Mouse (Mus musculus) thymus, postnatal 4 days (tissue): ENCODE results near the gene Lsm14b.

ENCODE experiments used
- DNase-seq: peaks from one replicate; pipeline ENCODE4 v3.0.0; 2021

Lsm14b gene

GRCm38 (mm10) chr2:180024401-180025098 lies at the start of gene Lsm14b:
Gene Lsm14b, plus strand, starts transcription at chr2:180024987.
- DNase-seq: peak; percentile 99

DNA sequence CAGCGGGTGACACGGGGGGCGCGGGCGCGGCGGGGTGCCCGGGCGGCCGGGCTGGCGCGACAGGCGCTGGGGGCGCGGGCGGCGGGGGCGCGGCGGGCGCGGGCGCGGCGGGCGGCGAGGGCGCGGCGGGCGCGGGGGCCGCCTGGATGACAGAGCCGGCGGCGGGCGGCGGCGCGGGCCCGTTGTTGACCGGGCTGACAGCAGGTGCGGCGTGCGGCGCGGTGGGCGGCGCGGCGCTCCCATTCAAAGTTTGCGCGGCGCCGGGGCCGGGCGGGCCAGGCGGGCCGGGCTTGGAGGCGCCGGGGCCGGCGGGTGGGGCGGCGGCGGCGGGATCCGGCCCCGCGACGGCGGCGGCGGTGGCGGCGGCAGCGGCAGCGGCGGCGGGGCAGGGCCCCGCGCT lies 48.9 kb upstream of the Lsm14b start:
- peak; percentile 65 for DNase-seq

- no peak for DNase-seq
These were observed 48.5 kb upstream of the Lsm14b start for GRCm38 (mm10) chr2:179976295-179976627.

GRCm38 (mm10) chr2:179976628-179977343 lies 48.0 kb upstream of the Lsm14b start, which contains the start of gene Taf4:
Gene Taf4, minus strand, starts transcription at chr2:179976646.
- peak; percentile 93 for DNase-seq

DNA sequence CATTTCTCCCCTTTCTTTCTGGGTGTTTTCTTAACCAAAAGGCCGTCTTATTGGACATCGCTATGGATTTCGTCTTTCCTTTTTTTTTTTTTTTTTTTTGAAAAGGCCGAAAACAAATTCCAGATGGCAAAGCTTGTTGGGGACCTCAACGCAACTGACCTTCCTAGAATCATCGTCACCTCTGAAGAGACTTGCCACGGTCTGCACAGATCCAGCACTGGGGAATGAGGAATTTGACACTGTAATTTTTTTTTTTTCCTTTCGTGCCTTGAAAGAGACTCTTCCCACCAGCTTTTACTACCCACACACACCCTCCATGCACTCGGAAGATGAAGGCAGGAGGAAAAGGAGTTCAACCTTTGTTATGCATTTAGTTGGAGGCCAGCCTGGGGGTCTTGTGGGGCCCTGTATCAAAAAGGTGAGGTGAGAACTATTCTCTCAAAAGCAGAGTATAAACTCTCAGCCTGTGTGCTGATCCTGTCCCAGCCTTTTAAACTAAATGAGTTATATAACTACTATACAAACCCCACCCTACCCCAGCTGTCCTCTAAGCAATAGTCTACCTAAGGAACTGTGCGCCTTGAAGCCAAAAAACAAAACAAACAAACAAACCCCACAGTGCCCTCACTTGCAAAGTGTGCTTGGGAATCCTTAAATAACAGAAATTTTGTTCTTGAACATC lies 47.3 kb upstream of the Lsm14b start:
- DNase-seq: peak; percentile 37

DNA sequence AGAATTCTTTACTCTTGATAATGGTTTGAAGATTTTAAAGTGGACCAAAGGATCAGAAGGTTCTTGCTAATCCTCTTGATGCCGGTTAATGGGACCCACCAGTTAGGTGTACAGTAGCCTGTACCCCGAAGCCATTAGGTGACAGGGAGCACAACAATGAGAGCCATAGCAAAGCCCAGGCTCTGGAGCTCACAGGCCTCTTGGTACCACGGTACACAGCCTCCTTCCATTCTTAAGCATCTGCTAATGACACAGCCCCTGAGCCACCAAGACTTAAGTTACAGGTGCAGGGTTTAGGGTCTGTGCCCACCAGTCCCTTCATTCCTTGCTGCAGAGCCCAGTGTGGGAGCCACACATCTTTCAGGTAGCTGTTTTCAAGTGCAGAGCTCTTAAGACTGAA lies 46.5 kb upstream of the Lsm14b start:
- no peak for DNase-seq

DNA sequence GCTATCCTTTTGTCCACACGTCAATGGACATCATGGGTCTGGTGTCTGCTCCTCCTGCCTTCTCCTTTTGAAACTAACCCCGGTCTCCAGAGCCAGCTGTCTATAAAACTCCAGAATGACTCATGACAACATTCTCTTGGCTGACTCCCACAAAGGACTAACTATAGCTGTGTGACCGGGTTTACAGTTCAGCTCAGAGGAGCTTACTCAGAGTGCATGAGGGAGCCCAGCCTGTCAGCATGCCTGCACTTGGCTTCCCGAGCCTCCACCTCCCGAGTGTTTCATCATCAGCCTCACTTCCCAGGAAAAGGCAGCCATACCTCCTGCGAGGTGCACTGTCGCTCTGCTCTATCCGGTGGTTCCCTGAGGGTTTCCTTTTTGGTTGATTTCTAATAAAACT lies 45.0 kb upstream of the Lsm14b start:
- DNase-seq: no peak

GRCm38 (mm10) chr2:179980616-179981015 lies 44.2 kb upstream of the Lsm14b start:
- no peak for DNase-seq

DNA sequence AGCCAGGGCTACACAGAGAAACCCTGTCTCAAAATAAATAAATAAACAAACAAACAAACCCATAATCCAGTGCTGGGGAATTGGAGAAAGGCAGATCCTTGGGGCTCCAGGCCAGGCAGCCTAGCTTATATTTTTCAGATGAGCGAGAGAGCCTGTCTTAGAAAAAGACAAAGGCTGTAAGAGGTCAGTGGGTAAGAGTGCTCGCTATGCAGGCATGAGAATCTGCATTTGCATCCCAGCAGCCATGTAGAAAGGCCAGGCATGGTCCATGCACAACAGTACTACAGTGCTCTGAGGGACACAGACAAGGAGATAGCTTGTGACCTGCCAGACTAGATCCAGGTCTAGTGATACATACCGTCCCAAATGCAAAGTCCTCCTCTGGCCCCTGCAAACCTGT lies 42.1 kb upstream of the Lsm14b start:
- no peak for DNase-seq

DNA sequence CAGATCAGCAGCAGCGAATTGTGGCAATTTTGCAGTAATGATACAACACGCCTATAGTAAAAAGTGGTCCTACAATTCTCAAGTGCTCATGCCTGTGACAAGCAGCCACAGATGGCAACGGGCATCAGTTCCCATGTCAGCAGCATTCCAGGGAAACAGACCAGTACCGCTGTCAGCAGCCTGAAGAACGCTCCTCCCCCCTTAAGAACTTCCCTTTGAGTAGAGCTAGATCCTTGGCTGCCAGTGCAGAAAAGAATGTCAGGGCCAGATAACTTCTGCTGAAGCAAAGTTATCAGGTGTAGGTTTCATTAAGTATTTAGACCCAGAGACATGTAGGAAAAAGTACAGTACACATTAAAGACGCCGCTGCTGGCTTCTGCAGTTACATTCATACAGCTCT lies 40.0 kb upstream of the Lsm14b start:
- no peak for DNase-seq

DNA sequence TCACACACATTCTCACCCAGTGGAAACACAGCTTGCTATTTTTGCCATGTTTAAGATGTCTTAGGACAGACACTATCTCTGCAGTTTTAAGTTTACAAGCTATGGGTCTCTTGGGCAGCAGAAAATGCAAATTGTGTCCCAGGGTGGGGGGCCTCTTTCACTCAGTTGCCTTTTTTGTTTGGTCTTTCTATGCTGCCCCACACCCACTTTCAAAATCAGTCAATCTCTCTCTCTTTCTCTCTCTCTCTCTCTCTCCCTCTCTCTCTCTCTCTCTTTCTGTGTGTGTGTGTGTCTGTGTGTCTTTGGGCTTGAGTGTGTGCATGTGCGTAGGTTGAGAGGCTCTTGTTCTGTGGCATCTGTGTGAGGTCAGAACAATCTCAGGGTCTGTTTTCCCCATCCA lies 39.1 kb upstream of the Lsm14b start:
- DNase-seq: no peak

GRCm38 (mm10) chr2:179986437-179987022 lies 38.3 kb upstream of the Lsm14b start:
- DNase-seq: no peak

GRCm38 (mm10) chr2:179989098-179989497 lies 35.7 kb upstream of the Lsm14b start:
- DNase-seq: no peak

GRCm38 (mm10) chr2:179993071-179993470 lies 31.7 kb upstream of the Lsm14b start:
- no peak for DNase-seq

DNA sequence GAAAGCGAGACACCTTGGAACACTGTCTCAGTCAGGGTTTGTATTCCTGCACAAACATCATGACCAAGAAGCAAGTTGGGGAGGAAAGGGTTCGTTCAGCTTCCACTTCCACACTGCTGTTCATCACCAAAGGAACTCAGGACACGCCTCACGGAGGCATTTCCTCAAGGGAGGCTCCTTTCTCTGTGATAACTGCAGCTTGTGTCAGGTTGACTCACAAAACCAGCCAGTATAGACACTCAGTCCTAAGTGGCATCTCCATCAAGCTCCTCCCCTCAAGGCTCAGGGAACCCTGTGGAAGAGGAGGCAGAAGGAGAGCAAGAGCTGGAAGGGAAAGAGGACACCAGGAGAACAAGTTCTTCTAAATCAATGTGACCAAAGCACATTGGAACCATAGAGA lies 26.4 kb upstream of the Lsm14b start:
- no peak for DNase-seq

DNA sequence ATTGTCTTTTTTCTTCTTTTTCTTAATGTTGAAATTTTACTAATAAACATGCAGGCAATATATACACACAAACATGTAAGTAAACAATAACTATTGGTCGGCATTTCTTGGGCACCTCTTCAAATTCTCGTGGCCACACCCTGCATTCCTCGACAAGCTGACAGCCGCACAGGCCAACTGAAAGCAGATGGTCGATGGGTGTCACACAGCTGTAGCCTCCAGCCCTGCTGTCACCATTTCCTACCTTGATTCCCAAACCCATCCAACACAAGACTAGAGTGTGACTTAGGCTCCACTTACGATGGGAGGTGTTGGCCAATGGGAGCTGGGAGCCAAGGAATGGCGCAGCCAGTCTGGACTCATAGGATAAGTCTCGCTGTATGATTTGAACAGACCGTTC lies 23.2 kb upstream of the Lsm14b start:
- no peak for DNase-seq

DNA sequence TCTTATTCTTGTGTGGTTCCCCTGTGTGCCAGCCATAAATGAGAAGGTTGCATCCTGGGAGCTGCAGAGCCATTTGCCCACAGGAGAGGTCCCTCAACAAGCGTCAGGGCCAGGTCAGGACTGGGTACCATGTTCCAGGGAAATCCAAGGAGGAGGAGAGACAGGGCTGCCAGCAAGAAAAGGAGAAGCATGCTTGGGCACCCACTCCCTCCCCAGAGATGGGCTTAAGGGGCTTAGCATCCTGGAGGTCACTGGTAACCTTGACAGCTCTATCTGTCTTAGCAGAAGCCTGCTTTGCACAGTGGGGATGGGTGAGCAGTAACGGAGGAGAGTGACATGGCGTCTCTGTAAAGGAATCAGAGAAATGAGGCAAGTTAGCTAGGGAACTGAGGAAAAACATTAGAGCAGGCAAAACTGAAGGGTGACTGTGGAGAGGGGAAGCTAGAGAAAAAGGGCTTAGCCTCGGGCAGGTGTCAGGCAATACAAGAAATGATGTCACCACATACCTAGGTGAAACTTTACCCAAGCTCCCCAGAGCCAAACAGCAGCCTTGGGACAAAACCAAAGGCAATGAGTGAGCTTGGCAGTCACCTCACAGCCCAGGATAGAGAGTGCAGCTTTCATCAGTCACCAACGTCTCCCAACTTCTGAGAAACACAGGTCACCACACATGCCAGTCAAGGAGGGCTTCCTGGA lies 19.0 kb upstream of the Lsm14b start:
- no peak for DNase-seq

DNA sequence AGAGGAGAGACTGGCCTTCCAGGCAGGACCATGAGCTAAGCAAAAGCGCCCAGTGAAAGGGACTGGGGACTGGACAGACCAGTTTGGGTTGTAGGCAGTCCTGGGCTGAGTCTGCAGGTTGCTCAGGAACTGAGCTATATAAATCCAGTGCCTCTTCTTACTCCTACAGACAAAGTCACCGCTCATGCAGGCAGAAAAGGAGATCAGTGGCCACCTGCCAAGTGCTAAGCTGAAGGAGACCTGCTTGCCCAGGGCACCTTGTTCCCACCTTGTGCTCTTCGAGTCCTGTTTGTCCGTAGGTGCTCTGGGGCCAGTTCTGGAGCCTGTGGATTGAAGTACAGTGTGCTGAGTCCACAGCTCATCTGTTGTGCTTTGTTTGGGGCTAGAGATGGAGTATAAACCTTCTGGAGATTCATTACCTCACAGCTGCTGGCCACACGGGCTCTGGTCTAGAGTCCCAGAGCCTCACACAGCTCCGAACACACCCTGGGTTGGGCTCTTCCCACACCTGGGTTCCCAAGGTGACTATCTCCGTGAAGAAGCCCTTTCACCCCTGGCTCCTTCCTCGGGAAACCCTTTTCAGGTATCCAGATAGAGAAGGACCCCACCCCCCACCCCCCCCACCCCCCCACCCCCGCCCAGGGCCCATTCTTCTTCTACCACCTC lies 18.3 kb upstream of the Lsm14b start:
- no peak for DNase-seq

GRCm38 (mm10) chr2:180010686-180011085 lies 14.1 kb upstream of the Lsm14b start:
- no peak for DNase-seq

GRCm38 (mm10) chr2:180011370-180011769 lies 13.4 kb upstream of the Lsm14b start:
- DNase-seq: no peak

- DNase-seq: no peak
These were observed 11.1 kb upstream of the Lsm14b start for GRCm38 (mm10) chr2:180013686-180014085.

GRCm38 (mm10) chr2:180017632-180018031 lies 7.2 kb upstream of the Lsm14b start:
- DNase-seq: peak; percentile 0

DNA sequence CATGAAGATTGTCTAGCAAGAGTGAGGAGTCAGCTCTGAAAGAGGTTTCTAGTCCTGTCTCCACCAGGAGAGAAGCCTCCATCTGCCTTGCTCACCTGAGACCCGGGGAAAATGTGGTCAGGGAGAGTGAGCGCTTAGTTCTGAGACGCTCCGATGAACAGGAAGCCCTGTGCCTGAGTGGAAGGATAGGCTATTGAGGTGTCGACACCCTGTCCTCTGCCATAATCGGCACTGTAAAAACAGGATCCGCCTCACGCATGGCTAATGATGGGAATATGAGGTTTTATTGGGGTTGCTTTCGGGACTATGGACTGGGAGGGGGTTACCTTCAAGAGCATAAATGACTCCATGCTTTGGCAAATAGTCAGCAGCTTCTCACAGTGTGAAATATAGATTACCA lies 6.2 kb upstream of the Lsm14b start:
- peak; percentile 4 for DNase-seq
